Mouse (Mus musculus) cerebellum, adult 18-20 months (tissue): ENCODE data around the gene Rsf1.
A peak's percentile ranks its signal among the peaks of the same experiment; 100 is the strongest.

Experiments
- DNase-seq, 2 experiments: peaks; one replicate each; pipeline ENCODE4 v3.0.0; 2021

Rsf1 gene

DNA sequence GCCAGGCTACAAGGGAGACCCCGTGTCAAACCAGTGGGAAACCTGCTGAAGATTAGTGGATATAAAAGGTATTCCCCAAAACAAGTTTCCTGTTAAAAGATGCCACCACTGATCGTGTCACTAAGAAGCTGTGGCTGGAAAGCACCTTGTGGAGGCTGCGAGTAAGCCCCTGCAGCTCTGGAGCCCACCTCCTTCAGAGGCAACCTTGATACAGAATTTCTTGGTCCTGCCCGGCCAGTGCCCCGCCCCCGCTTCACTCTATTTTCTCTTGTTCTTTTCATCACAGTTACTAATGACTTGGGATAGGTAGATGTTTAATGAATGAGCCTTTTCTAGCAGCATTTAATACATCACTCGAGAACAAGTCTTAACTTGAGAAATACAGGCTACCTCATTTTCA is 146.4 kb downstream of the Rsf1 start:
- DNase-seq: no peak

DNA sequence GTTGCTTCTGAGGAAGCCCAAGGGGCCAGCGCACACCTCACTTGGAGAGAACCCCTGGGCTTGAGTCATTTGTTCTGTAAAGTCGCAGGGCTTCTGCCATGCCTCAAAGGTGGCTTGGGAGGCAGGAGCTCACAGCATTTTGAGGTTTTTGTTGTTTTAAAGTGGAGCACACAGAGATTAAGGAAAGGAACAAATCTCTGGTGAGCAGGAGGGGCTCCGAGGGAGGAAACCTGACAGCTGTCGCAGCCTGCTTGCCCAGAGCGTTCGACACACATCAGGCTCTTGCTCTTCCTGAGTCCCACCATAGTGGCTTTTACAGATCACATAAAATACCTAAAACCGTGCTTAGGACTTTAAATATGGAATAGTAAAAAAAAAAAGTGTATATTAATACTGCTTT is 147.1 kb downstream of the Rsf1 start:
- no peak for DNase-seq

DNA sequence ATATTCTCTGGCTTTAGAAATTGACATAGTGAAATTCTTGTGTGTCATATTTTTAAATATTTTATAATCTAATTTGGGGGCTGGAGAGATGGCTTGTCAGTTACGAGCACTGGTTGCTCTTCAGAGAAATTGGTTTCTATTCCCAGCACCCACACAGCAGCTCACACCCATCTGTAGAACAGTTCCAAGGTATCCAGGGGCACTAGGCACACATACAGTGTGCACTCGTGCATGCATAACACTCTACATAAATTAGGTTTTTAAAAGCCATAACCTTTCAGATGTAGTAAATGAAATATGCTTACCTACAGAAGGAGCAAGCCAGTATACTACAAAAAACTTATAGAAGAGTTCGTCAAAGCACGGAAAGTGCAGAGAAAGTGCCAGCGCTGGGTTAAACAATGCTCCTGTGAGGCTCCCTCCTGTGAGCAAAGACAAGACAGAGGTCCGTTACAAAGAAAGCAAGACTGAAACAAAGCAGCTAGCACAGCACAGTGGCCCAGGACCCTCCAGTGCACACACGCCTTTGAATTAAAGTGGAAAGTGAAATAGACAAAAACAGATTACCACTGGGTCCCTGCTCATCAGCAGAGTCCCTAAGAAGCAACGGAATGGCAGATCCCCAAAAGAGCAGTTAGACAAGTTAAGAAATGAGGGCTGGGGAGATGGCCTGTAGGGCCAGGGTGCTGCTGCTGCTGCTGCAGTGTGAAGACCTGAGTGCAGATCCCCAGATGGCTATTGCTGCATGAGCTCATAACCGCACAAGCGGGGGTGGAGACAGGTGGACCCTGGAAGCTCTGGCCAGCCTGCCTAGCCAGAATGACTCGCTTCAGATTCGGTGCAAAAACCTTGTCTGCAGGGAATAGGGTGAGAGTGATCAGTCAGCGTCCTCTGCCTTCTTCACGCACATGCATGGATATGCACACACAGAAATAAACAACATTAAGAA is 149.3 kb downstream of the Rsf1 start:
- DNase-seq: no peak

DNA sequence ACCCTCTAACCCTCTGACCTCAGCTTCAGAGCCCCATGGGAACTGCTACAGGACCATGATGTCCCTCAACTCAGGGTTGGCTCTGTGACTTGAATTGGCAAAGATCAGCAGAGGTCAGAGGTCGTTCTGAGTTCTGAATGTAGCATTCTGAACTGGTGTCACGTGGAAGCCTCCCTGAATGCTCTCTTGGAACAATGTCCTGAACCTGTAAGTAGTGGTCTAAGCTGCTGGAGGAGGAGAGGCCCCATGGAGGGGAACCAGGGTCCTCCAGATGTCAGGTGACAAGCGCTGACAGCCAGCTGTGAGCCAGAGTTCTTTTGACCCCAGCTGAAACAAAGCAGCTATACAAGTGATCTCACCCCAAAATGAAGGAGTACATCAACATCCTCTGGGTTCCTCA is 150.7 kb downstream of the Rsf1 start:
- no peak for DNase-seq

DNA sequence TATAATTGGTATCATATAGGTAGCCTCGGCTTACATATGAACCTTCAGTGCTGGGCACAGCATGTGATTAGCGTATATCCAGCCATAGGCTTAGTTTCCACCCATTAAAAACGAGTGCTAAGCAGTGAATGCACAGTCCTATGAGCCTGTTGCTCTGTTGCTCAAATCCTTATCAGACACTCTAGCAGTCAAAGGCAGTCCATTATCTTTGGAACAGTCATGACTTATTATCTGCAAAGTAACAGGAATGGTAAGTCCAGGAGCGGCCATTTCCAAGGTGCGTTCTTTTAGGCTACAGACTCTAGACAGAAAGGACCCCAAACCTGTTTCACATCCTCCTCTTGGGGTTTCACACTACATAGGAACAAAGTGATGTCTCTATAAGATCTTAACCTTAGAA is 153.9 kb downstream of the Rsf1 start:
- DNase-seq: no peak

DNA sequence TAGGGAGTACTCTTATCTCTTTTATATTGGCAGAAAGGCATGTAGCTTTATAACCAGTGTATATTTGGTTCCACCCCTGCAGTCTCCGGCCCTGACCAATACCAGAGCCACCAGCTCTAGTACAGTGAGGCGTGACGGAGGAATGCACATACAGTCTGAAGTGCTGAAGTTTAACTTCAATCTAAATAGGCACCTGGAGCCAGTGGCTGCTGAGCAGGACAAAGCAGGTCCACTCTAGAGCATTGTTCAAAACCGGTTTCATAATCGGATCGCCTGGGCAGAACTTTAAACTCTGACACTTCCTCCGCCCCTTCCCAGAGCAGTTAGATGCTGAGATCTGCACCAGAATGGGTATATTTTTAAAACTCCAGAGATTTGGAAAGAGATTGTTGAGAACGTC is 155.3 kb downstream of the Rsf1 start:
- DNase-seq: no peak

DNA sequence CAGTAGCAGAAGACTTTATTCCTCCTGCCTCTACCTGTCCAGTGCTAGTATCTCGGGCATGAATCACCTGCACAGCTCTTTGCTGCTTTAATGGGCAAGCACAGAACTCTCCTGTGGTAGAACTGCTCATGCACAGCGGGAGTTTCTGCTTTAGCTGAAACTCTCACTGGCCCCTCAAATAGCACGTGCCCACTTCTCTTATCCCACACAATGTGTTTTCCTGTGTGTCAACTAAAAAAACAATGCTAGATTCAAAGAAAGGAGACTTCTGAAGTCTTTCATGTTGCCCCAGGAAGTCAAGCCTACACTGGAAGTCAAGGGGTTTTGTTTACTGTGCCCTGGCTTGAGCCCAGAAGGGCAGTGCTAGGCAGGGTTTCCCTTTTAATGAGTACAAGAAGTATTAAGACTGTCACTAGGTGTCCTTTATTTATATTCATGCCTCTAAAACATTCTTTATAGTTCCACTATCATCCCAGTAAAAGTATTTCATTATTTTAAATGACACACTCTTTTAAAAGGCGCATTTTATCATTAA is 156.3 kb downstream of the Rsf1 start:
- DNase-seq: no peak

DNA sequence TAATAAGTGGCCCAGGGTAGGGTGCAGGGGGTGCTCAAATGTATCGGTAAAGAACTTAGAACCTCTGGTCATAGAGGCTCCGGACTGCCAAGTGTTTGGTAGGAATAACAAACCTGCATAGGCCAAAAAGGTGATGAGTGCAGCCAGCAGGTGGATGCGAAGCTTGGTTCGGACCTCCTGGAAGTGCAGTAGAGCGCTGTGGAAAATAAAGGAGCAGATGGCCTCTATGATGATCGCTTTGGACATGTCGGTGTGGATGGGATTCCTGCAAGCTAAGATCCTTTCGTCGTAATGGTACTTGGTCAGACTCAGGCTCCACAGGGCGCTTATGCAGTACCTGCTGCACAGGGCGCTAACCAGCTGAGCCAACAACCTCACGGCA is 157.6 kb downstream of the Rsf1 start:
- DNase-seq: peak in 1 of 2 experiments; percentile 36

DNA sequence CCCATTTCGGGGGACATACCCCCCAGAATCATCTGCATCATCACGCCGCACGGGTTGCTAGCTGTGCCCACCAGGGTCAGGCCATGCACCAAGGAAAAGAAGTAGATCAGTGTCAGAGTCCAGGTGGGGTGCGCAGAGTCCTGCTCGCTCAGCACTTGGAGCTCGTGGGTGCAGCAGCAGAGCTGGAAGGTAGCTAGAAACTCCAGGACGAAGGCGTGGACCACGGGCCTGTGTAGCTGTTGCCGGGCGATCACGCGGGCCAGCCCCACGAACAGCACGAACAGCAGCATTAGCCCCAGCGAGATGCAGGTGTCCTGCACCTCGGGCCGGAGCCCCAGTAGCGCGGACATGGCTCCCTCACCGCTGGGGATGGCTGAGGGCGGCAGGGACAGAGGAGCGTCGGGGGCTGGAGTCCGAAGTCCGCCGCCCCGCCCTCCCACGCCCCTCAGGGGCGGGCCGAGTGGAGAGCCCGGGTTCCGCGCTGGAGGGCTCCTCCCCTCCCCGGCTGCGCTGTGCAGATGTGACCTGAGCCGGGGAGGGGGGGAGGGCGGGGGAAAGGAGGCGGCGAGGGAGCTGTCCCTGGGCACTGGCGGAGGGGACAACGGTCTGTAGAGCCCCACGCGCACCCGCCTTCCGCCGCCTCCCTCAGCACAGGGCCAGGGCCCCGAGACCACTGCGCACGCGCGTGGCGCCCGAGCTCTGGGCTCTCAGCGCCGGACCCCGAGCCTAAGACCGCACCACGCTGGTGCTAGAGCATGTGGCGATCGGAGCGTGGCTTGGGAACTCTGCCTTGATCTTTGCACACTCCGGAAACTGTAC is 158.2 kb downstream of the Rsf1 start, which contains the start of gene Aqp11:
Gene Aqp11, minus strand, starts transcription at position 652 of the 819 bp plus-strand sequence.
- peak; percentile 83 to 86 for DNase-seq

DNA sequence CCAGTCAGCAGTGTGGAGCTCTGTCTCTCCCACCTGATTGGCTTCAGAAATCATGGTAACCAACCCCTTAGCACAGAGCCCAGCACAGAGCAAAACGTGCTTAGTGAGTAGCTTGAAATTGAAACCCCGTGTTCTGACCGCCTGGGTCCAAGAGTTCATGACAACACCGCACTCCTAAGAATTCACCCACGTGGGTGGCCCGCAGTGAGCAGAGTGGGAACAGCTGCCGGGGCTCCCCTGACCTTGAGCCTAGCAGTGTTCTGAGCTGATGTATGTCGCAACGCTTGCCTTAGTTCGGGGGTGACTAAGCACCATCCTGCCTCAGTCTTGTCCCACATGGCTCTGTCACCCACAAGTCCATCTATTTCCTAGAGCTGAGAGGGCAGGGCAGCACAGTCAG is 161.3 kb downstream of the Rsf1 start:
- no peak for DNase-seq

DNA sequence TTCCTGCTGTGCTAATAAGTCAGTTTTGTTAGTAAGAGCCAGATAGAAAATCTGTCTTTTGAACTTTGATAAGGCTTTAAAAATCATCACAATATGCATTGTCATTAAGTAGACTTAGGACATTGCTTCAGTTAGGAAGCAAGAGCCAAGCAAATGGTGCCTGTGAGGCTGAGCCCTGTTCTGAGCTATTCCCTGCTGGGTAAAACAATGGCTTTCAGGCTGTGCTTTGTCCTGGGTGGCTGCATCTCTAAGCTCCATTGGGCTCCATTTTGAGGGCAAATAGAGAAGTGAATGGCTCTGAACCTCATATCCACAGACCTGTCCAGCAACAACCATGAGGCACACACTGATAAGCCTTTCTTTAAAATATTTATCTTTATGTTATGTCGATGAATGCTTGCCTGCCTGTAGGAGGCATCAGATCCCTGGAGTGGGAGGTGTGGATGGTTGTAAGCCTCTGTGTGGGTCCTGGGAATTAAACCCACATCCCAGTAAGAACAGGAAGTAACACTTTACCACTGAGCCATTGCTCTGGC is 162.1 kb downstream of the Rsf1 start:
- no peak for DNase-seq
